Mouse (Mus musculus): ENCODE data around the gene Csrp2.

DNA sequence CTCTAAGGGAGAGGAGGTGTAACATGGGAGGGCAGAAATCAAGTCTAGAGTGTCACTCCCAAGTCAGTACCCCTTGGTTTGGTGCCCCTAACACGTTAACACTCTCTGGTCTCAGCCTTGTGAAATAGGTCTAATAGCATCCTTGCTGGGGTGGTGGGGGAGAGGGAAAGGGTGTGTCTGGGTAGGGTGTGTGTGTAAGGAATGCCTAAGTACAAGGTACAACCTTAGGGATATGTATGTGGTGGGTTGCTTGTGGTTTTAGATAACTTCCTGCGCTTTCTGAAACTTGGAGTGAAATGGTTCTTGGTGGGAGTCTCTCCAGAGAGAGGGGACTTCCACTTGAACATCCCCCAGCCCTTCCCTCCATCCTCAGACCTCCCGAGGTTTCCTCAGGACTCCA, 2.3 kb downstream of the Csrp2 start:
- TF ChIP-seq CTCF (IDR thresholded peaks at IDR 0.05; ENCODE audit: low read depth, low read length) (no peak), POLR2A (IDR thresholded peaks at IDR 0.05; ENCODE audit: insufficient read depth, low read length) (no peak), EP300 (IDR thresholded peaks at IDR 0.05; ENCODE audit: insufficient read depth, low read depth, low read length) (no peak)
